Mouse (Mus musculus) heart, postnatal 0 days (tissue): ENCODE measurements around the gene Gfi1.

Experiments used
- CTCF ChIP-seq: IDR thresholded peaks from 2 replicates; pipeline ENCODE4 v1.5.1; 2016; ENCODE audit warnings: antibody characterized with exemption, control low read depth, low read depth
- EP300 ChIP-seq: IDR thresholded peaks from 2 replicates; pipeline ENCODE4 v1.6.1; 2016; ENCODE audit warnings: antibody characterized with exemption, low read depth

DNA sequence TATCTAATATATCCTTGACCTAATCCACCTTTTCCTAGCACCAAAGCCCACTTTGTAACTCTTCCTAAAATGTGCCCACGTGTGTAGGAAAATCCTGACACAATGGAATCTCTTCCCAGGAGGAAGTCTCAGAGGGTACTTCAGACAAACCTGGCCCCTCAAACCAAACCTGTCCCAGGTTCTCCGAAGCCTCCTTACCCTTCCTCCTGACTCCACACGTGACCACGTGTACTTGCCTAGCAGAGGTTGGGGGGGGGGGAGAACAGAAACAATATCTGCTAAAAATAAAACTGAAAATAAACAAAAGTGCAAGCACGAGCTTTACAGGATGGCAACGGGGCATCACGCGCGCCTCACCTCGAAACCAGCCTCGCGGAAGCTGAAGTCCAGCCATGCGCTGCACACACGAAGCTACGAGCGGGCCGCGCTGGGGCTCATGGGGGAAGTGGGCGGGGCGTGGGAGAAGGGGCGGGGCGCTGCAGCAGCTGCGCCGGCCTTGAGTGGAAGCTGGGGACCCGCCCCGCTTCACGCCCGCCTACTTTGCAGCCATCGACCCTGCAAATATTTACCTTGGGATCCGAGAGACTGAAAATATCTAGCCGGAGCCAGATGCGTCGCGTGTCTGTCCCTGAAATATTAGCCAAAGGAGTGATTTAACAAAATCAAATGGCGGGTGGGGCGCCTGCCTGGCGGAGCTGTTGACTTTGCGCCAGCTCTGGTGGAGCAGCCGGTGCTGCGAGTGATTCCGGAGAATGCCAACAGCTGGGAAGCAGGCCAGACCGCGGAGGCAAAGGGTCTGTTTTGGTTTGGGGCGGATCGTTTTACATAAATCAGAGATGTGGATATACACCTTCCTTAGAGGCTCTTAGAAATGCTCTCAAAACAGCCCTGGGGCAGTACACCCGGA is 38.0 kb downstream of the Gfi1 start:
- TF ChIP-seq CTCF (no peak), EP300 (no peak)
